Mouse (Mus musculus) cerebral cortex, adult 2 months (tissue): ENCODE measurements around the gene Btbd35f12.

Experiments used
- WGBS: fragments of 180-500 bp; shearing (Covaris S2); methylation state at CpG from one replicate; pipeline ENCODE4 v1.1.7; 2018; 5-methylcytosine and 5-hydroxymethylcytosine counted together

The Btbd35f12 gene

GRCm38 (mm10) chrX:33313079-33313478 lies at the start of gene Btbd35f12:
TSS of gene Btbd35f12 (plus strand) at chrX:33313379.
- no CpG with 5 or more reads among the region's 3 CpGs for WGBS

DNA sequence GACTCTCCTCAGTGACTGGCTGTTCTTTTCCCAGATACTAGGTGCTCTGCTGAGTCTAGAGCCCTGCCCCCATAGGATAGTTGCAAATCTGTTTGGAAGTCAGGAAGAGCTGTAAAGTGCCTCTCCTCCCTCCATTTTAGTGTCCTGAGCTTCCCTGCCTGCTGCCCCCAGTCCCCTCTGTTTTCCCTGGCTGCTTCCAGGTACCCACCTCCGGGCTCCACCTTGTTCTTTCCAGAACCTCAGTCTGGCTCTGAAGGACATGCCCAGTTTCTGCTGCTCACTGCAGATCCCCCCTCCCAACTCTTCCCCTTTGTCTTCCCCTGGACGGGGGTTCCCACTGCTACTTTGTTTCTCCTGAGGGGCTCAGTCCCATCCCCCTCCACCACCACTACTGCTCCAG lies 40.1 kb downstream of the Btbd35f12 start:
- WGBS, result 76% methylated on average over 2 of the region's 2 CpGs
